Mouse (Mus musculus): Measurements from ENCODE around the gene Cryzl1. TPM values are rescaled to one million over a fixed set of nuclear protein-coding genes. Genes with fewer than 3 reads are reported as not detected.

The Cryzl1 gene
- polyA plus RNA-seq, 1 experiment, result 55.0 TPM

DNA sequence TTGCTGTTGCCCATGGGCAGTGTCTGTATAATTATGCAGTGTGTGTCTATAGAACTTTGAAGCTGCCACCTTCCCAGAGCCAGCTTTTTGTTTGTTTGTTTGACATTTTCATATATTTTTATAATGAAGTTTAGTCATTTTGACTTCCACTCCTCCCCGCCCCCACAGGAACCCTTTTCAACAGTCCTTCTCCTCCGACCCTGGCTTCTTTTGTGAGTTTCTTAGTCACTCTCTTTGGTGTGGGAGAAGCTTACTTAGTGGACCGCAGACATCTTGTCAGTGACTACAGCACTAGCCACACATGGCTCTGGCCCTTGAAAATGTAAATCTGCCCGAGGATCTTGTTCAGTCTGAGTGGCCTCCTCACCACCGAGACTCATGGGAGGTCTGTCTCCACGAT, 35.6 kb upstream of the Cryzl1 start:
- Histone ChIP-seq H3K4me3 (ENCODE audit: insufficient read depth, low read length) (no peak overlapping the region), H3K4me1 (ENCODE audit: control insufficient read depth, insufficient read depth, low read length) (peaks cover 56% of the 10 kb centered on the region), H3K27ac (ENCODE audit: insufficient read depth, low read depth, low read length) (no peak overlapping the region)
- no peak for TF ChIP-seq CTCF (IDR thresholded peaks at IDR 0.05; ENCODE audit: low read depth, low read length)
- no peak for TF ChIP-seq POLR2A (IDR thresholded peaks at IDR 0.05; ENCODE audit: borderline replicate concordance, low read depth, low read length)

DNA sequence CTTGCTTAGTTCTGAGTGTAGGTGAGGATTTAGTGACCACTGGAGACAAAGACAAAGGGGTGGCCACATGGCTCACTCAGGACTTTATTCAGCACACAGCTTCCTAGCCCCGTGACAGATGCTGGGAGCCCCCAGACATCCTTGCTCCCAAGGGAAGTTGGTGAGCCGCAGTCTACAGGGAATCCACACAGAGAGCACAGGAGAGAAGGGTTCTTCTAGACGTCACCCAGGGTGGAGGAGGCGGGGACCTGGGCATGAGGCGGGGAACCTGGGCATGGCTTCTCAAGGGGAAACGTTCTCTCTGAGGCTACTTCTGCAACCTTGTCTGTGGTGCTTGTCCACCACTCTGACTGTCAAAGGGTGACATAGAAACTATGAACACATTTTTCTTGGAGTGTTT, 35.2 kb upstream of the Cryzl1 start:
- H3K27ac ChIP-seq (ENCODE audit: insufficient read depth, low read depth, low read length), result no peak overlapping the region
- no peak for TF ChIP-seq CTCF (IDR thresholded peaks at IDR 0.05; ENCODE audit: low read depth, low read length)
- peaks cover 53% of the 10 kb centered on the region for H3K4me1 ChIP-seq (ENCODE audit: control insufficient read depth, insufficient read depth, low read length)

DNA sequence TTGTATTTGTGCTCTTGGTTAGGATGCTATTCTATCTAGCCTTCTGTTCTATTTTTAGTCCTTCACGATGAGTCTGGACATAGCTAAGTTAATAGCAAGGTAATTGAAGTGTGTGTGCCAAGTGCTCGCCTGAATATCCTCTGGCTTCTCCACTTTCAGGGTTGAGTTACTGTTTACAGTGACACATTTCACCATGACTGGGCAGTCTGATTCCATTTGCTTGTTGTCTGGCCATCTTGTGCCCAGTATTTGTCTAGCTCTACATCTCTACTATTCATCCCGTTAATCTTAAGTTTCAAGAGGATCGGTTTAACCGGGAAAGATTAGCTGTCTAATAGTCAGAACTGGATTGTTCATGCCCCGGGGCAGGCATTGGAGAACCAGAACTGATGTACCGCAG, 33.7 kb upstream of the Cryzl1 start:
- TF ChIP-seq POLR2A (IDR thresholded peaks at IDR 0.05; ENCODE audit: borderline replicate concordance, low read depth, low read length), result no peak
- TF ChIP-seq CTCF (IDR thresholded peaks at IDR 0.05; ENCODE audit: low read depth, low read length), result no peak
- H3K4me1 ChIP-seq (ENCODE audit: control insufficient read depth, insufficient read depth, low read length), result peaks cover 48% of the 10 kb centered on the region
- H3K4me3 ChIP-seq (ENCODE audit: insufficient read depth, low read length), result no peak overlapping the region
- no peak overlapping the region for H3K27ac ChIP-seq (ENCODE audit: insufficient read depth, low read depth, low read length)

More for the DNA sequence above, 35.2 kb upstream of the Cryzl1 start:
- H3K4me3 ChIP-seq (ENCODE audit: insufficient read depth, low read length), result no peak overlapping the region

DNA sequence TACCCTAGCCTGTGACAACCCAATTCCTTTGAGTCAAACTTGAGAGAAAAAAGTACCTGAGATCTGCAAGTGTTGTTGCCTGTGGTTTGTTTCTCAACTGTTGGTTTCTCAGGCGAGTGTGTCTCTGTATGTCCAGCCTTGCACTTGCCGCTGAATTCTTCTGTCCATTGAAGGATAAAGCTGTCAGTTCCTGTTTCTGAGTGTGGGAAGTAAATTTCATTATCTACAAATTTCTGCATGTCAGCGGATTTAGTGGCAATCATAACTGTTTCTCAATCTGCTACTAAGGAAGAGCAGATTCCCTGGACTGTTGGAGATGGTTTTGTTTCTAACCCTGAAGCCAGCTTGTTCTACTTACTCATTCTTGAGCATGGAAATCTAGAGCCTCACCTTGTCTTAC, 33.0 kb upstream of the Cryzl1 start:
- TF ChIP-seq POLR2A (IDR thresholded peaks at IDR 0.05; ENCODE audit: borderline replicate concordance, low read depth, low read length) (no peak), CTCF (IDR thresholded peaks at IDR 0.05; ENCODE audit: low read depth, low read length) (no peak)
- H3K4me1 ChIP-seq (ENCODE audit: control insufficient read depth, insufficient read depth, low read length), result peaks cover 42% of the 10 kb centered on the region
- H3K27ac ChIP-seq (ENCODE audit: insufficient read depth, low read depth, low read length), result peak overlapping the region; percentile 35
- H3K4me3 ChIP-seq (ENCODE audit: insufficient read depth, low read length), result no peak overlapping the region

DNA sequence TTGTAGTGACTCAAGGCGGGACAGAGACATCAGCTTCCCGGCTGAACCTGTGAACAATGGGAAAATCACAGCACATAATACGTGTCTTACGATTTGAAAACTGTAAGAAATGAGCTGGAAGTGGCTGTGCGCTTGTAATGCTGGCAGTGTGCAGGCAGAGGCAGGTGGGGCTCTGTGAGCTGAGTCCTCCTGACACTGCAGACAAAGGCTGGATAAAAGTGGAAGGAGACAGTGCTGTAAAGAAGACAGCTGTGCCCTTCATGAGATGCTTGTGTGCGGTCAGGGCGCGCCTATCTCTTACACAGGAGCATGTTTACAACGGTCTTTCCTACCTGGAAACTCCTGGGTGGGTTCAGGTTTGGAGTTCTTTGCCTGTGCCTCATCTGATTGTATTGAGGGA, 32.4 kb upstream of the Cryzl1 start:
- H3K4me1 ChIP-seq (ENCODE audit: control insufficient read depth, insufficient read depth, low read length), result peaks cover 36% of the 10 kb centered on the region
- TF ChIP-seq CTCF (IDR thresholded peaks at IDR 0.05; ENCODE audit: low read depth, low read length), result no peak
- TF ChIP-seq POLR2A (IDR thresholded peaks at IDR 0.05; ENCODE audit: borderline replicate concordance, low read depth, low read length), result no peak
- peak overlapping the region; percentile 13 for H3K27ac ChIP-seq (ENCODE audit: insufficient read depth, low read depth, low read length)
- no peak overlapping the region for H3K4me3 ChIP-seq (ENCODE audit: insufficient read depth, low read length)

DNA sequence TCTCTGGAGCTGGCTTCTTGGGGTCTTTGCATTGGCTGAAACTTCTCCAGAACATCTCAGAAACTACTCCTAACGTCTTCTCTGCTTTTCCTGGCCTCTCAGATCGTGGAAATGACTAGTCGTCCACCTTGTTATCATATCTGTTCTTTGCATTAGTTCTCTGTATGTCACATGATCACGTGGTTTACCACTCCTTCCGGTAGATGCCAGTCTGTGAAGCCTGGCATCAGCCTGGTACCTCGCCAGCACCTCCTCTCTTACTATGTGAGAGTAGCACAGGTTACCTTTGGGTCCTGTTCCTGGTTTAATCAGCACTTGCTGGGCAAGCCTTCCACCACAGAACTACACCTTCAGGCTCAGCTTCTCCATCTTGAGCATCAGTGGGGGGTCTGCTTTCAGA, 26.2 kb upstream of the Cryzl1 start:
- no peak for TF ChIP-seq CTCF (IDR thresholded peaks at IDR 0.05; ENCODE audit: low read depth, low read length)
- TF ChIP-seq POLR2A (IDR thresholded peaks at IDR 0.05; ENCODE audit: borderline replicate concordance, low read depth, low read length), result no peak
- no peak overlapping the region for H3K27ac ChIP-seq (ENCODE audit: insufficient read depth, low read depth, low read length)
- peaks cover 10% of the 10 kb centered on the region for H3K4me1 ChIP-seq (ENCODE audit: control insufficient read depth, insufficient read depth, low read length)
- no peak overlapping the region for H3K4me3 ChIP-seq (ENCODE audit: insufficient read depth, low read length)

DNA sequence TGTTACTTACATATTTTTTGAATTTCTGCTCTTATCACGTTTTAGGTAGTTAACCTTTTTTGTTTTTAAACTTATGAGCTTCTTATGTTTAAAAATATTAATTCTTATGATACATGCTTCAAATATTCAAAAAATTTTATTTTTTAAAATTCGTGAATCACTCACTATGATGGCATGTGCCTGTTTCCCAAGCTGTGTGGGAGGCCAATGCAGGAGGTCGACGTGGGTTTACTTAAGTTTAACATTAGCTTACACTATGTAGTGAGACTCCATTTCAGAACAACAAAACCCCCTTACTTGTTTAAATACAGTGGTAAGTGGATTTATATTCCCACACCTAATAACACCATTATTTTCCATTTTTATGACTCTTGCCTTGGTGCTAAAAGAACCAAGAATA, 24.8 kb upstream of the Cryzl1 start:
- H3K27ac ChIP-seq (ENCODE audit: insufficient read depth, low read depth, low read length), result no peak overlapping the region
- no peak for TF ChIP-seq POLR2A (IDR thresholded peaks at IDR 0.05; ENCODE audit: borderline replicate concordance, low read depth, low read length)
- no peak for TF ChIP-seq CTCF (IDR thresholded peaks at IDR 0.05; ENCODE audit: low read depth, low read length)
- no peak overlapping the region for H3K4me3 ChIP-seq (ENCODE audit: insufficient read depth, low read length)
- peaks cover 10% of the 10 kb centered on the region for H3K4me1 ChIP-seq (ENCODE audit: control insufficient read depth, insufficient read depth, low read length)

DNA sequence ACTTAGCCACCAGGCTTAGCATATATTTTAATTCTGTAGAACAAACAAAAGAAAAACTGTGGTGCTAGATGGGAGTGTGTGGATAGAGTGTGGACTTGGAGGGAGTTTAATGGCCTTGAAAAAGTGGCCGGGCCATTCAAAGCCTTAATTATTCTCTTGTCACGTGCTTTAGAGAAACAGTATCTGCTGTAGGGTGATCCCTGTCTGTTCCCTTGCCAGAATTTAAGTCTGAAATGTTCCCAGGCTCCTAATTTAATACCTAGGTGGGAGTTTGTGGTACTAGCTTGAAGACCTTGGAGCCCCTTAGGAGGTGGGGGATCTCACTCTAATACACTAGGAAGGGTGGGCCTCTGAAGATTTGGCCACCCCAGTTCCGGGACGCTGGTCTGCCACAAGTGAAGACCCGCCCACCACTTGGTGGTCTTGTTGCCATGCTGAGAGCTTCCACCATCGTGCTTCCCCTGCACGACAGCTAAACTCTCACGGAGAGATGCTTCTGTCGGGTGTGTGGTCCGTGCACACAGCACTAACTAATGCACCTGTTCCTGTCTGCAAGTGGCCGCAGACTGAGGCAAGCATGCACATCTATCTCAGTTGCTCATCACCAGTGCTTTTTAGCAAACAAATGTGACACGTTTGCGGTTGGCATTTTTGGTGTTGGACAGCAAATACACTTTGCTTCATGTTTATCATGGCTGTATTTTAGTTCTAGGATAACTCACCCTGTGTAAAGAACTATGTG, 23.0 kb upstream of the Cryzl1 start:
- Histone ChIP-seq H3K27ac (ENCODE audit: insufficient read depth, low read depth, low read length) (no peak overlapping the region), H3K4me3 (ENCODE audit: insufficient read depth, low read length) (no peak overlapping the region), H3K4me1 (ENCODE audit: control insufficient read depth, insufficient read depth, low read length) (peaks cover 10% of the 10 kb centered on the region)
- no peak for TF ChIP-seq CTCF (IDR thresholded peaks at IDR 0.05; ENCODE audit: low read depth, low read length)
- no peak for TF ChIP-seq POLR2A (IDR thresholded peaks at IDR 0.05; ENCODE audit: borderline replicate concordance, low read depth, low read length)

DNA sequence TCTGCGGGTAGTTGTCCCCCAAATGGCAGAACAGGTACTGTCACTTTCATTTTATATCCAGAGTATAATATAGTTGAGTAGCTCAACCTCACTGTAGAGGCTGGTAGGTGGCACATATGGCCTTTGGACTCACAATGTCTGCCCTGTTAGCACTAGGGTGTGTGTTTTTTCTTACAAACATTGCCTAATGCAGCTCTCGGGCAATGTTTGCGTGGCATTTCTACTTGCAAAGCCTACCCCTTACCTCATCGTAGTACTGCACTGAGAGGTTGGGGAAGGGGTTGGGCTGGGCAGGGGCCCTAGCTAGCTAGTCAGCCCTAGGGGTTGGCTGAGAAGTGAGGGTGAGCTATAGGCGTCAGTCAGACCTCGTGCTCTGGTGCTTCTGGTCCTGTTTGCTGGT, 18.8 kb upstream of the Cryzl1 start:
- TF ChIP-seq CTCF (IDR thresholded peaks at IDR 0.05; ENCODE audit: low read depth, low read length), result no peak
- no peak for TF ChIP-seq POLR2A (IDR thresholded peaks at IDR 0.05; ENCODE audit: borderline replicate concordance, low read depth, low read length)
- Histone ChIP-seq H3K4me3 (ENCODE audit: insufficient read depth, low read length) (no peak overlapping the region), H3K27ac (ENCODE audit: insufficient read depth, low read depth, low read length) (no peak overlapping the region)

DNA sequence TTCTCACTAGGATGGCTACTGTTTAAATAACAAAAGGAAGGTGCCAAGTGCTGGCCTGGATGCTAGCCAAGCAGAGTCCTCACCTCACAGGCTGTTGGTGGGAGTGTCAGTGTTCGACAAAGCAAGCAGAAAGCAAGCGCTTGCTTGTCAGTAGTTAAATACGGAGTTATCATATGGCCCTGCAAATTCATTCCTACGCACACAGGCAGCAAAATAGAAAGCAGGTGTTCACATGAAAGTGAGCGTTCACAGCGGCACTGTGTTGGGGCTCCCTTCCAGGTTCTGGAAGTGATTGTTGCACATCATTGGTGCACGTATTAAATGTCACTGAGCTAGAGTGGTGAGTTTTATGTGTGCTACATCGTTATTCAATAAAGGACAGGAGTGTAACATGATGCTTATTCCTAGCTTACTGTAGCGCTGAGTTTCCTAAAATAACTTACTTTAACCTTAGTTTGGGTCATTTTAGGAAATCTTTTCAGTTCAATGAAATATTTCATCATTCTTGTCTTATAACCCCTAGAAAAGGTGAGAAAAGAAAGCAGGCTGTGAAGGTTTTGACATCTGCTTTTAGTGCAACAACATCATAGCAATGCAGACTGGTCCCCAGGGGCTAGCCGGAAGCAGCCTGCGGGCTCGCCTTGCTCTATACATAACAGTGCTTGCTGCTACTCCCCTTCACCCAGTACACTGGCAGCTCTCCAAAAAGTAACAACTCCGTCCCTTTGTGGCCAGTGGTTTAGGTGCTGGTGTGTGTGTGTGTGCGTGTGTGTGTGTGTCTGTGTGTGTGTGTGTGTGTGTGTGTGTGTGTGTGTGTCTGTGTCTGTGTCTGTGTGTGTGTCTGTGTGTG, 17.6 kb upstream of the Cryzl1 start:
- H3K4me1 ChIP-seq (ENCODE audit: control insufficient read depth, insufficient read depth, low read length), result peaks cover 19% of the 10 kb centered on the region
- no peak overlapping the region for H3K4me3 ChIP-seq (ENCODE audit: insufficient read depth, low read length)
- TF ChIP-seq POLR2A (IDR thresholded peaks at IDR 0.05; ENCODE audit: borderline replicate concordance, low read depth, low read length) (no peak), CTCF (IDR thresholded peaks at IDR 0.05; ENCODE audit: low read depth, low read length) (no peak)
- H3K27ac ChIP-seq (ENCODE audit: insufficient read depth, low read depth, low read length), result no peak overlapping the region

More for the DNA sequence above, 18.8 kb upstream of the Cryzl1 start:
- H3K4me1 ChIP-seq (ENCODE audit: control insufficient read depth, insufficient read depth, low read length), result peaks cover 8% of the 10 kb centered on the region
